Mouse (Mus musculus) layer of hippocampus, adult 9-10 months (tissue): ENCODE results near the gene Rimbp3.
"Not testable (repeated sequence)": the region's sequence is repeated elsewhere in the genome, so short reads cannot be mapped to it uniquely, and the experiment has no call there.

Source experiments
- DNase-seq: peaks from one replicate; pipeline ENCODE4 v3.0.0; 2022; ENCODE audit warnings: low spot score

Rimbp3 gene

GRCm38 (mm10) chr16:17208389-17209361 lies at the start of gene Rimbp3:
TSS of gene Rimbp3 (plus strand) at chr16:17208603.
- peak; percentile 63 for DNase-seq

DNA sequence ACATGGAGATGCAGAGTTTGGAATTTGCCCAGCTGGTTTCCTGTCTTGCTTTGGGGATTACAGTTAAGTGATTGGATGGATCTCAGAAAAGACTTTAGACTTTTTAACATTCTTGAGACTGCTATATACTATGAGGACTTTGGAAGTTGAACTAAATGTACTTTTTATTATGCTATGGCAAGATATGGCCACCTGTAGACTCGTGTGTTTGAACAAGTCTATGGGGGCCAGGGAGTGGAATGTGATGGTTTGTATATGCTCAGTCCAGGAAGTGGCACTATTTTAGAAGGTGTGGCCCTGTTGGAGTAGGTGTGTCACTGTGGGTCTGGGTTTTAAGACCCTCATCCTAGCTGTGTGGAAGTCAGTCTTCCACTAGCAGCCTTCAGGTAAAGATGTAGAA lies 42.9 kb upstream of the Rimbp3 start:
- DNase-seq = not testable (repeated sequence)

GRCm38 (mm10) chr16:17167179-17167578 lies 41.2 kb upstream of the Rimbp3 start:
- DNase-seq = no peak

DNA sequence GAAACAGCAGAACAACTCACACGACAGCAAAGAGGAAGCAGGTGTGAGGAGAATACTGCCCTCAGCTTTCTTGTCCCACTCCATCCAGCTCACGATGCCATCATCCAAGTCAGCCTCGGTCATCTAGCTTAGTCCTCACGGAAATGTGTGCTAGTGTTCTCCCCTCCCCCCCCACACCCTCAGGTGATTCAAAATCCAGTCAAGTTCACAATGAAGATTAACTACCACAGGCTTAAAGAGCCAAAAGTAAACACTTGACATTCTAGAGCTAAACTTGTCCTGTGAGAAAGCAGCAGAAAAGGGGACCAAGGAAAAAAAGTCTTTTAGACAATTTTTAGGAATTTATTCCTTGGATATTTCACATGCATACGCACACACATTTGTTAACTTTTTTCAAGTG lies 40.4 kb upstream of the Rimbp3 start:
- no peak for DNase-seq

- DNase-seq = no peak
These were observed 32.6 kb upstream of the Rimbp3 start for GRCm38 (mm10) chr16:17175765-17176164.

DNA sequence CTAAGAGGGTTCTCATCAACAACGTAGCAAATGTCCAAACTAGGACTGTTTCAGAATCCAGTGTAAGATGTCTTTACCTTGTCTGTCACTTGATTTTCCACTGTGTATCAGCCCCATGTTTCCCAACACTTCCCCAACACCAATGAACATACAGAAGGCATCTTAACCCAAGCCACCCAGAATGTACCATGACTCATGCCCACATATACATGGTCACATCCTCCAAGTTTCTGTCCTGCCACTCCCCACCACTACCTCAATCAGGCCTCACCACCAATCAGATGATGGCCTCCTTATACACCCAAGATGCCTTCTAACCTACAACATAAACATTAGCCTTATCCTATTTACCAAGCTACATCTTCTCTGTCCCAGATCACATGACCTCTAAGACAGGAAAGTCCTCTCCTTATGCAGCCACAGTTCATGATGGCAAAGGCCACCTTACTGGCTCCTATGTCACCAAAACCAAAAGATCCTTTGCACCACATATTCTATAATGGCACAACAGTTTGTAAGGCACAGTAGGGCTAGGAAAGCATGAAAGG lies 30.7 kb upstream of the Rimbp3 start:
- DNase-seq = no peak

GRCm38 (mm10) chr16:17179706-17180105 lies 28.7 kb upstream of the Rimbp3 start:
- no peak for DNase-seq

GRCm38 (mm10) chr16:17181382-17181781 lies 27.0 kb upstream of the Rimbp3 start:
- DNase-seq = no peak

- DNase-seq = no peak
These were observed 26.3 kb upstream of the Rimbp3 start for GRCm38 (mm10) chr16:17182136-17182535.

DNA sequence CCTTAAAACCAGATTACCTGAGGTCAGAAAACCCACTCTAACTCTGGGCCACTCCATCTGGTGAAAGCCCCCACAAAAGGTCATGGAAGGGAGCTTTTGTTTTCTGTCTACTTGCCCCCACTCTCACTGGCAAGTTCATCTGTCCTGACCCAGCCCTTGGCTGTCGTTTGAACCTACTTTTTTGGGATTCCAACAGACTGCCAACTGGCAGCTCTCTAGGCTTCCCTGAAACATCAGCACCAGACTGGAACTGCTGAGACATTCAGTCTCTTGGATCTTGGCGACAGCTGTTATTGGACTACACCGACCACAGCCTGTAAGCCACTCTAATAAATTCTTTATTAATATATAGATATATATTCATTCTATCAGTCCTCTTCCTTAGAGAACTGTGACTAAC lies 25.4 kb upstream of the Rimbp3 start:
- DNase-seq = no peak

GRCm38 (mm10) chr16:17185475-17185874 lies 22.9 kb upstream of the Rimbp3 start:
- DNase-seq = no peak

- DNase-seq = no peak
These were observed 14.6 kb upstream of the Rimbp3 start for GRCm38 (mm10) chr16:17193823-17194222.

DNA sequence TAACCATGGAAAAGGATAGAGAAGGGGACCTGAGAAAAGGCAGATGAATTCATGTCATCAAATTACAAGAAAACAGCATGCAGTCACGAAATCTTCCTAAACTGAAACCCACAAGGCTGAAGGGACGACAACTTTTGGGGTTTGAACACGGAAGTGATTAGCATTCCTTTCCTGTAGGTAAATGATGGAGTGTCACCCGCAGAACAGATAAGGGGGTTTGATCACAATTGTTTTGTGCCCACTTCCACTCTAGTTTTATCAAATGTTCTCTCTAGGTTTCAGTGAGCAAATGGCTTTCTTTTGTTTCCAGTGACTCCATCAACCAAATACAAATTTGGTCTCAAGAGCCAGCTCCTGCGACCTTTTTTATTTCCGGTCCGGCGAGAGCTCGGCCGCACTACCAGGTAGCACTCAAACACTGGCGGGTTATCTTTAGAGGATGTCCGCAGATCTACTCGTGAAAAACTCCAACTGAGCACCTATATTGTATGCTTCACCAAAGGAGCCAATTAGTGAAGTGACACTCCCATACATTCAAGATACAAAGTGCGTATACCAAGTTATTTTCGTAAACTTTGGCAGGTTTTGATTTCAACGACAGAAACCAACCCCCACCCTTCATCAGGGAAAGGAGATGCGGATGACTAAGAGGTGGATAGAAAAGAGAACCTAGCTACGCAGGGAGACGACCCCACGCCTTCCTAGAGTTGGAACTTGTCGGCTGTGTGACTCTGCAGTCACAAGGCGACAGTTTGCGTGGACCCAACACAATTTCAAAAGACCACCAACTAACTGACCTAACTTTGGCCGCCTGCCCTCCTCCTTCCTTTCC lies 8.1 kb upstream of the Rimbp3 start:
- DNase-seq = no peak

- peak; percentile 66 for DNase-seq
These were observed 7.3 kb upstream of the Rimbp3 start for GRCm38 (mm10) chr16:17200953-17201707.

DNA sequence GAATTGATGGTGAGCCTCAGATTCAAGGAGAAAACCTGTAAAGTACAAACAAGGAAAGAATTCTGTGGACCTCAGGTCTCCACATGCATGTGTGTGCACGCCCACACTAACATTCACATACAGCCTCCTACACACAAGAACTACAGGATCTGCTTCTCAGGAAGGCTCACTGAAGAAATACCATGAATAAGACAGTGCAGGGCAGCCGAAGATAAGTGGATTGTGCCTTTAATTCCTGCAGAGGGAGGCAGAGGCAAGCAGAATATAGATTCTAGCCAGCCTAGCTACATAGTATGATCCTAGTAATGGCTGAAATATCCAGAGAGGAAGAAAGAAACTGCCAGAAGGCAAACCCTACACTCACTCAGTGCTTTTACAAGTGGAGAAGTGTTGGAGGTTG lies 6.4 kb upstream of the Rimbp3 start:
- no peak for DNase-seq

DNA sequence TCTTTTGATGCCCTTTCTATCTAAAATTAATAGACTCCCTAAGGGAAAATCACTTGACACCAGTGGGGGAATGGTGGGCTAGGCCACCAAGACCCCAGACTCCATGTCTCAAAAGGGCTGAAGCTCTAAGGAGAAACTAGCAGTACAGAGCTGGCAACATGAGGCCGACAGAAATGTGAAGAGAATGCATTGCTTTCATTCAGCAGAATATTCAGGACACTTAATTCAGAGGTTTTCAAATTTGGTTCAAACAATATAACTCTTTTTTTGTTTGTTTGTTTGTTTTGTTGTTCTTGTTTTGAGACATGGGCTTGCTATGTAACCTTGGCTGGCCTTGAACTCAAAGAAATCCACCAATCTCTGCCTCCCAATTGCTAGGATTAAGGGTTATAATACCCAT lies 5.9 kb upstream of the Rimbp3 start, which contains the start of gene Ube2l3:
Gene Ube2l3 (minus strand): TSS at position 101 of the 400 bp plus-strand sequence.
- no peak for DNase-seq

DNA sequence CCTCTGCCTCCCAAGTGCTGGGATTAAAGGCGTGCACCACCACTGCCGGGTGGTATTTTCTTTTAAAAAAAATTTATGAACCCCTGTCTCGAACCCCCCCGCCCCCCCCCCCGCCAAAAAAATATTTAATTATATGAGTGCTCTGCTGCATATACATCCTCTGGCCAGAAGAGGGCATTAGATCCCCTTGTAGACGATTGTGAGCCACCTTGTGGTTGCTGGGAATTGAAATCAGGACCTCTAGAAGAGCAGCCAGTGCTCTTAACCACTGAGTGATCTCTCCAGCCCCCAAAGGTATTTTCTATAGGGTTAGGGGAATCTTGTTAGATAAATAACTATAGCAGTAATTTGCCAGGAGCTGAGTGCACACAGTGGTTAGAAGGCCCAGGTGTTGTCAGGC lies 3.4 kb upstream of the Rimbp3 start:
- no peak for DNase-seq

DNA sequence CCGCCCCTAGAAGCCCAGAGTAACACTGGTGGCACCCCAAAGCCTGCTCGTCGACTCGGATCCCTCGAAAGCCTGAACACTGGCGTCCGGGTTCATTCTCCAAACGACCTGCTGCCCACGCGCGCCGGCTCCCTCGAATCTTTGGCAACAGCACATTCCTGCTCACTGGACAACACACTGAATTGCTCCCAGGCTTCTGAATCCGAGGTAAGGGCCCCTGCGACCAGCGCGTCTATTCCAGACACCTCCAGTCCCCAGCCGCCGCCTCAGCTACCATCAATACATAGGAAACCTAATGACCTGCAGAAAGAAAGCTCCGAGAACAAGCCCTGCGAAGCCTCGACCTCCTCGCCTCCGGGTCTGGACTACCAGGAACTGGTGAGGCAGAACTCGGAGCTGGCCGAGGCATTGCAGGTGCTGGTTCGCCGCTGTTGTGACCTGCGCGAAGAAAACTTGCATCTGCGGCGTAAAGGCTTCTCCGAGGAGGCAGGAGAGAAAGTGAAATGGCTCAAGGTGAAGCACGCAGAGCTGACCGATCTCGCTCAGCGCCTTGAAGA lies 1.1 kb downstream of the Rimbp3 start:
- no peak for DNase-seq

DNA sequence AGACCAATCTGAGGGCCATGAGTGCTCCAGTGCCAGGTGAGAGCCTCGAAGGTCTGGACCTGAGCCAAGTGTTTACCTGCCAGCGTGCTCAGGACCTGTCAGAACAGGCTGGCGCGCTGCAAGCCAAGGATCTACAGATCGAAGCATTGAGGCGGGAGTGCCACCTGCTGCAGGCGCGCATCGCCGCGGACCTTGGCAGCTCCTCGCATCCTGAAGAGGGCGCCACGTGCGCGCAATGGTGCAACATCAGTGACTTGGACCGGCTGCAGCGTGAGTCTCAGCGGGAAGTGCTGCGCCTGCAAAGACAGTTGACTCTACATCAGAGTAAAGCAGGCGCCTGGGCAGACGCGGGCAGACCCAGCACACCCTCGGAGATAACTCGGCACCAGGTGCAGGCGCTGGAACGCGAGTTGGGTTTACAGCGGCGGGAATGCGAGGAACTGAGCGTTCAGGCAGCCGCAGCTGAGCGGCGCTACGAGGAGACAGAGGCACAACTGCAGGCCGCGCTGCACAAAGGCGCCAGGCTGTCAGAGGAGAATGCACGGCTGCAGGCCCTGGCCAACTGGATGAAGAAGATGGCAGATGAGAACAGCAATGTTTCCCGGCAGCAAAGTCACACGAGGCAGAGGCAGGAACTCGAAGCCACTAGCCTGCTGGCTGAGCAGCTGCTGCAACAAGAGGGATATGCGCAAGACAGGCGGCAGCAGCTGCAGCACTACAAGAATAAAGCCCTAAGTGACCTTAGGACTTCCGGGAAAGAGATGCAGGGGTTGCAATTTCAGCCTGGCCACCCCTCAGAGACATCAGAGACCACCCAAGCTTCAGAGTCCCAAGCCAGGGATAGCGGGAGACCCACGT lies 1.8 kb downstream of the Rimbp3 start:
- peak; percentile 85 for DNase-seq

DNA sequence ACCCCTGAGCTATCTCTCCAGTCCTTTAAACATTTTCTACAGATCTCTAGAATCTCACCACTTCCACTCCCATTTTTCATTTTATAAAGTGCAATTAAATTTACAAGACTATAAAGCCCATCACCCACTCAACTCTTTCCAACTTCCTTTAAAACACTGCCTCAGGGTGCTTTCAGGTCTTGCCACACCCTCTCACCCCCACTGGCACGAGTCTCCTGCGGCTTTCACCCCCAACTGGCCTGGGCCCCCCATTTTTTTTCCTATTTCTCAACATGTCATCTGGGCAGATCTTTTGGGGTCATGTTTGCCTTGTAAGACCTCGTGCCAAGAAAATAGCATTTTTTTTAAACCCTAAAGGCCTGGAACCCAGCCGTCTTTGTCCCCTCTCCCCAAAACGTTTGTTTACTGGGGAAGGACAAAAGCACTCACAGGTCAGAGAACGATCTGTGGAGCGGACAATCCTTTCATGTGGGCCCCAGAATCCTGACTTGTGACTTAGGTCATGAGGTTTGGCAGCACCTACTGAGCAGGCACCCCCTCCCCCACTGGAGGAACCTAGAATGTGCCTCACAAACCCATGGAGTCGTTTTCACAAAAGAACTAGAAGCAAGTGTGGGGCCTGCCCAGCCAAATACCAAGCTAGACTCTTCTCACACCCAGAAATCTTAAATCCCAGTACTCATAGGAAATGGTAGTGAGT lies 8.7 kb downstream of the Rimbp3 start:
- no peak for DNase-seq
